Mouse (Mus musculus) retina, postnatal 1 day (tissue): ENCODE measurements around the gene Rcan3.

ENCODE experiments used
- DNase-seq: peaks from one replicate; pipeline ENCODE4 v3.0.0-alpha.2; 2012

Rcan3 gene

GRCm38 (mm10) chr4:135433443-135434394, at the start of gene Rcan3:
Rcan3 (minus strand) TSS chr4:135433853.
- DNase-seq = peak; percentile 91

- DNase-seq = no peak
These were observed 46.7 kb upstream of the Rcan3 start for GRCm38 (mm10) chr4:135480370-135480769.

GRCm38 (mm10) chr4:135477851-135478250, 44.2 kb upstream of the Rcan3 start:
- DNase-seq = no peak

- DNase-seq = no peak
These were observed 29.8 kb upstream of the Rcan3 start for GRCm38 (mm10) chr4:135463406-135463805.

- no peak for DNase-seq
These were observed 19.9 kb upstream of the Rcan3 start for GRCm38 (mm10) chr4:135453572-135453971.

- no peak for DNase-seq
These were observed 19.5 kb upstream of the Rcan3 start for GRCm38 (mm10) chr4:135453164-135453563.

- peak; percentile 24 for DNase-seq
These were observed 17.8 kb upstream of the Rcan3 start for GRCm38 (mm10) chr4:135451360-135452015.

- DNase-seq = no peak
These were observed 8.8 kb upstream of the Rcan3 start for GRCm38 (mm10) chr4:135442473-135442872.

GRCm38 (mm10) chr4:135439904-135440522, 6.4 kb upstream of the Rcan3 start:
- peak; percentile 77 for DNase-seq

GRCm38 (mm10) chr4:135439188-135439647, 5.6 kb upstream of the Rcan3 start:
- peak; percentile 67 for DNase-seq

GRCm38 (mm10) chr4:135437924-135438323, 4.3 kb upstream of the Rcan3 start:
- no peak for DNase-seq

GRCm38 (mm10) chr4:135436291-135436690, 2.6 kb upstream of the Rcan3 start:
- no peak for DNase-seq

- DNase-seq = no peak
These were observed 739 bp upstream of the Rcan3 start for GRCm38 (mm10) chr4:135434395-135434789.

GRCm38 (mm10) chr4:135433086-135433442, 589 bp downstream of the Rcan3 start:
- no peak for DNase-seq

- no peak for DNase-seq
These were observed 3.5 kb downstream of the Rcan3 start for GRCm38 (mm10) chr4:135429990-135430760.

GRCm38 (mm10) chr4:135429383-135429782, 4.3 kb downstream of the Rcan3 start:
- no peak for DNase-seq

GRCm38 (mm10) chr4:135426587-135426986, 7.1 kb downstream of the Rcan3 start:
- no peak for DNase-seq

- DNase-seq = no peak
These were observed 8.0 kb downstream of the Rcan3 start for GRCm38 (mm10) chr4:135425625-135426024.

- no peak for DNase-seq
These were observed 12.7 kb downstream of the Rcan3 start for GRCm38 (mm10) chr4:135420961-135421360.

GRCm38 (mm10) chr4:135420416-135420815, 13.2 kb downstream of the Rcan3 start:
- DNase-seq = no peak

- DNase-seq = no peak
These were observed 13.7 kb downstream of the Rcan3 start for GRCm38 (mm10) chr4:135419996-135420395.

GRCm38 (mm10) chr4:135416367-135416766, 17.3 kb downstream of the Rcan3 start:
- no peak for DNase-seq

- DNase-seq = no peak
These were observed 20.2 kb downstream of the Rcan3 start for GRCm38 (mm10) chr4:135413491-135413890.
